Mouse (Mus musculus): ENCODE results near the gene Ccdc113.

GRCm38 (mm10) chr8:95595131-95595530 is 61.2 kb downstream of the Ccdc113 start:
- TF ChIP-seq CTCF (IDR thresholded peaks at IDR 0.05; ENCODE audit: low read depth) (no peak), EP300 (IDR thresholded peaks at IDR 0.05; ENCODE audit: low read depth) (no peak)

All from liver, postnatal 0 days (tissue).